Mouse (Mus musculus) brain, adult 2 months (tissue): ENCODE data around the gene Hsd17b12.

Experiments used
- DNase-seq: peaks from one replicate; pipeline ENCODE4 v3.0.0; 2011; ENCODE audit warnings: low read depth, low spot score

Hsd17b12 gene

GRCm38 (mm10) chr2:94010335-94011291 lies 147.2 kb downstream of the Hsd17b12 start, which contains the start of gene Alkbh3:
TSS of gene Alkbh3 (minus strand) at chr2:94010807.
- peak; percentile 98 for DNase-seq

- DNase-seq: peak; percentile 88
Observed at GRCm38 (mm10) chr2:94002331-94002730, 155.4 kb downstream of the Hsd17b12 start.

GRCm38 (mm10) chr2:94001918-94002317 lies 155.8 kb downstream of the Hsd17b12 start:
- DNase-seq: no peak

- DNase-seq: no peak
Observed at GRCm38 (mm10) chr2:94001411-94001810, 156.4 kb downstream of the Hsd17b12 start.

- no peak for DNase-seq
Observed at GRCm38 (mm10) chr2:93996254-93996653, 161.5 kb downstream of the Hsd17b12 start, which contains the start of gene Gm27027. TSS of gene Gm27027 (minus strand) at chr2:93996354.

GRCm38 (mm10) chr2:93992810-93993209 lies 165.0 kb downstream of the Hsd17b12 start:
- DNase-seq: peak; percentile 73

- peak; percentile 85 for DNase-seq
Observed at GRCm38 (mm10) chr2:93992259-93992658, 165.5 kb downstream of the Hsd17b12 start.

GRCm38 (mm10) chr2:93991336-93991735 lies 166.4 kb downstream of the Hsd17b12 start:
- DNase-seq: no peak

GRCm38 (mm10) chr2:93988440-93988839 lies 169.3 kb downstream of the Hsd17b12 start:
- DNase-seq: no peak
